Mouse (Mus musculus): ENCODE data around the gene Asb18. TPM values are rescaled to one million over a fixed set of nuclear protein-coding genes. Genes with fewer than 3 reads are reported as not detected.

Gene Asb18
- polyA plus RNA-seq, 1 experiment: not detected

DNA sequence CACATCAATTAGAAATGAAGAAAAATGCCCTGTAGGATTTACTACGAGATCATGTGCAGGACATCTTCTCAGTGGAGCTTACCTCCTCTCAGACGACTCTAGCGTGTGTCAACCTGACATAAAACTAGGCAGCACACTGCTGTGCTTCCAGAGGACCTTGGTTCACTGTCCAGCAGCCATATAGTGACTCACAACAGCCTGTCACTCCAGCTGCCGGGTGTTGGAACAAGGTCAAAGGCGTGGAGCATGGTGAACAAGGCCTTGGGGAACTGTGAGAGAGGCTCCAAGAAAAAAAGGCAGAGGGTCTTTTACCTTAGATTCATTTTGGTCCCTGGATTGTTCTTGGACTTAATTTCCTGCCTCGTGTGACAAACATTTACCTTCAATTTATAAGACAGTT, 3.6 kb upstream of the Asb18 start:
- no peak overlapping the region for H3K27ac ChIP-seq (ENCODE audit: insufficient read depth, low read depth, low read length)
- H3K4me1 ChIP-seq (ENCODE audit: control insufficient read depth, insufficient read depth, low read length): no peaks in the 10 kb centered on the region
- TF ChIP-seq POLR2A (IDR thresholded peaks at IDR 0.05; ENCODE audit: insufficient read depth, low read depth, low read length) (no peak), CTCF (IDR thresholded peaks at IDR 0.05; ENCODE audit: insufficient read depth, low read depth, low read length) (no peak)
- H3K4me3 ChIP-seq (ENCODE audit: insufficient read depth, low read depth, low read length): no peak overlapping the region
- WGBS: 81% methylated on average over 6 of the region's 6 CpGs

DNA sequence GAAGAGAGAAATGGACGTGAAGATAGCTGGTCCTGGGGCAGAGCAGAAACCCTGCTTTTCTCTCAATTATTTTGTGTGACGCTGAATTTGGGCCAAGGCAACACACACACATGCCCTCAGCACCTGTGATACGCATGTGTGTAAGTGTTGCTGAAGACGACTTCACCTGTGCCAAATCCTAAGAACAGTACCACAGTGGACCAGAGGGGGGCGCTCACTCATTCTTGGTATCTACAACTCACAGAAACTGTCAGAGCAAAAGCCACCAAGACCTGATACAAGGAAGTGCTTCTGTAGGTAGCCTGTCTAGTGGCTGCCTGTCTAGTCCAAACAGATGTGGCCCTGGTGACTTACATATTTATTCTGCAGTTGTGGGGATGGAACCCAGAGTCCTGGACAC, 1.2 kb downstream of the Asb18 start:
- 90% methylated on average over 5 of the region's 5 CpGs for whole genome bisulfite sequencing
- H3K4me3 ChIP-seq (ENCODE audit: insufficient read depth, low read depth, low read length): no peak overlapping the region
- no peaks in the 10 kb centered on the region for H3K4me1 ChIP-seq (ENCODE audit: control insufficient read depth, insufficient read depth, low read length)
- no peak for TF ChIP-seq POLR2A (IDR thresholded peaks at IDR 0.05; ENCODE audit: insufficient read depth, low read depth, low read length)
- TF ChIP-seq CTCF (IDR thresholded peaks at IDR 0.05; ENCODE audit: insufficient read depth, low read depth, low read length): no peak
- H3K27ac ChIP-seq (ENCODE audit: insufficient read depth, low read depth, low read length): no peak overlapping the region

DNA sequence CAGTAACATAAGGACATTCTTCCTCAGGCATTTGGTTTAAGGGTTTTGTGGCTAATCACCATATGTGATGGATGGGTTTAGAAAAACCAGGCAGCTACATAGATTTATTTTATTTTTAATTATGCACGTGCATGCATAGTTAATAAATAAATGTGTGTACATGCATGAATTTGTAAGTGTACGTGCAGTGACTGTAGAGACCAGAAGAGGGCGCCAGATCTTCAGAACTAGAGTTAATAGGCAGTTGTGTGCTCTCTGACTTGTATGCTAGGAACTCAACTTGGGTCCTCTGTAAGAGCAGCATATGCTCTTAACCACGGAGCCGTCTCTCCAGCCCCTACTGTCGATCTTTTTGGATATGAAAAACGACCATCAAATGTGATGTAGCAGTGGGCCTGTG, 1.6 kb downstream of the Asb18 start:
- Histone ChIP-seq H3K4me1 (ENCODE audit: control insufficient read depth, insufficient read depth, low read length) (no peaks in the 10 kb centered on the region), H3K4me3 (ENCODE audit: insufficient read depth, low read depth, low read length) (no peak overlapping the region), H3K27ac (ENCODE audit: insufficient read depth, low read depth, low read length) (no peak overlapping the region)
- WGBS: 70% methylated on average over 7 of the region's 7 CpGs
- TF ChIP-seq POLR2A (IDR thresholded peaks at IDR 0.05; ENCODE audit: insufficient read depth, low read depth, low read length): no peak
- TF ChIP-seq CTCF (IDR thresholded peaks at IDR 0.05; ENCODE audit: insufficient read depth, low read depth, low read length): no peak

DNA sequence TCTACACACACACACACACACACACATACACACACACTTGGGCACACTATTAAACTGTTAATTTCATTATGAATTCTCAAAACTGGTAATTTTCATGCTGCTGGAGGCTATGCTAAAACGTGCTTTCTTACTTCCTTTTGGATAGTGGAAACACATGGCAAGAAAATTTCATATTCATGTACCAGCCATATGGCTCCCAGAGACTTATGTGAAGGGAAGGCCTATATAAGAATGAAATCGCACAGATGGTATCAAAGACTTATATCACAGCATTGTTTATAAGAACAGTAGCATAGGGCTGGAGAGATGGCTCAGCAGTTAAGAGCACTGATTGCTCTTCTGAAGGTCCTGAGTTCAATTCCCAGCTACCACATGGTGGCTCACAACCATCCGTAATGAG, 2.3 kb downstream of the Asb18 start:
- WGBS: 89% methylated on average over 3 of the region's 3 CpGs
- Histone ChIP-seq H3K27ac (ENCODE audit: insufficient read depth, low read depth, low read length) (no peak overlapping the region), H3K4me3 (ENCODE audit: insufficient read depth, low read depth, low read length) (no peak overlapping the region), H3K4me1 (ENCODE audit: control insufficient read depth, insufficient read depth, low read length) (peaks cover 3% of the 10 kb centered on the region; the same call in 1 of the 2 replicates)
- no peak for TF ChIP-seq POLR2A (IDR thresholded peaks at IDR 0.05; ENCODE audit: insufficient read depth, low read depth, low read length)
- no peak for TF ChIP-seq CTCF (IDR thresholded peaks at IDR 0.05; ENCODE audit: insufficient read depth, low read depth, low read length)

DNA sequence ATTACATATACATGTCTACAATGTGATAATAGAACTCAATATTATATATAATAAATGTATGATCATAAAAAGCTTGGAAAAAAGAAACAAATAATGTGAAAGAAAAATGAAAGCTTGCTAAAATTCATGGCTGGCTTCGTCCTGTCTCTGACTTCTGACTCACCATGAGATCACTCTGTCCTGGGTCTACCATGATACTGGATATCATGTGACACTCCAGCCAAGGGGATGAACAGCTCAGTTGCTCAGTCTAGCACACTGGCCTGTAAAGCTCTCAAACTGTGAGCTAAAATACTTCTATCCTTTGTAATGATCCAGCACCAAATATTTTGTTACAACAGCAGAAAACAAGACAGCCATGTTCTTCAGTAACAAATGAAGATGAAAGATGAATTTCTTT, 4.4 kb downstream of the Asb18 start:
- peaks cover 10% of the 10 kb centered on the region for H3K4me1 ChIP-seq (ENCODE audit: control insufficient read depth, insufficient read depth, low read length)
- WGBS: 96% methylated on average over 1 of the region's 1 CpGs
- no peak overlapping the region for H3K4me3 ChIP-seq (ENCODE audit: insufficient read depth, low read depth, low read length)
- TF ChIP-seq POLR2A (IDR thresholded peaks at IDR 0.05; ENCODE audit: insufficient read depth, low read depth, low read length) (no peak), CTCF (IDR thresholded peaks at IDR 0.05; ENCODE audit: insufficient read depth, low read depth, low read length) (no peak)
- H3K27ac ChIP-seq (ENCODE audit: insufficient read depth, low read depth, low read length): no peak overlapping the region

DNA sequence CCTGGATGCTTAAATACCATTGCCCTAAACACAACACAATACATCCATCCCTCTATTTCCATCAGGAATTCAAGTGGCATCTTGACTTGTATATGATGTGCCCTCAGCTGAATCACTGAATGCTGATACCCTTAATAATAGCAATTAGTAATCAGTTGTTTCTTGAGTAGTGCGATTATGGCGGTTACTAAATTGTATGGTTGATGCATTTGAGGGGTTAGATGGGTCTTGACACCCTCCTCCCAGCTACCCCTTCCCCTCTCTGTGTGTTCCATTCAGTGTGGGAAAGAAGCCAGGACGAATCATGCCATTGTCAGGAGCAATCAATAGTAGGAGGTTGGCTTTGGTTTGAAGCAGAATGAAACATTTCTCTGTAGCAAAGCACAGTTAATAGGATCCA, 5.3 kb downstream of the Asb18 start:
- TF ChIP-seq CTCF (IDR thresholded peaks at IDR 0.05; ENCODE audit: insufficient read depth, low read depth, low read length): no peak
- TF ChIP-seq POLR2A (IDR thresholded peaks at IDR 0.05; ENCODE audit: insufficient read depth, low read depth, low read length): no peak
- WGBS: 61% methylated on average over 3 of the region's 3 CpGs
- Histone ChIP-seq H3K4me1 (ENCODE audit: control insufficient read depth, insufficient read depth, low read length) (peaks cover 10% of the 10 kb centered on the region), H3K4me3 (ENCODE audit: insufficient read depth, low read depth, low read length) (no peak overlapping the region), H3K27ac (ENCODE audit: insufficient read depth, low read depth, low read length) (no peak overlapping the region)

DNA sequence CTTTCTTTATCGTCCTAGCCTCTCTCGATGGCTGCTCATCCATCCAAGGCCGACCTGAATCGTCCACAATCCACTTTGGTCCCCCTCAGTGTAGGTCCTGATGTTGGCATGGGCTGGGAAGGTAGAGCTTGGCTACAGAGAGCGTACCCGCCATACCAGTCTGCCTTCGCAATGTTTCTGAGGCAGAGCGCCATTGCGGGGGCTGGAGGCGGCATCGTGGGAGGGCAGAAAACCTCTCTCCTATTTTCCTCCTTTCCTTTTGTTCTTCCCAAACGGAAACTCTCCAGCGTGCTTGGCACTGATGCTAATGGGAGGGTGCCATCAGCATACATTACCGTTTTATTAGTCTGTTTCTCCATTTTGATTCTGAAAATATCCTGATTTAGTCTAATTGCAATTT, 7.8 kb downstream of the Asb18 start:
- Histone ChIP-seq H3K4me1 (ENCODE audit: control insufficient read depth, insufficient read depth, low read length) (peaks cover 10% of the 10 kb centered on the region), H3K4me3 (ENCODE audit: insufficient read depth, low read depth, low read length) (peak overlapping the region; percentile 33), H3K27ac (ENCODE audit: insufficient read depth, low read depth, low read length) (peak overlapping the region; percentile 32; the same call in 1 of the 2 replicates)
- WGBS: 33% methylated on average over 14 of the region's 14 CpGs
- TF ChIP-seq CTCF (IDR thresholded peaks at IDR 0.05; ENCODE audit: insufficient read depth, low read depth, low read length) (no peak), POLR2A (IDR thresholded peaks at IDR 0.05; ENCODE audit: insufficient read depth, low read depth, low read length) (no peak)

DNA sequence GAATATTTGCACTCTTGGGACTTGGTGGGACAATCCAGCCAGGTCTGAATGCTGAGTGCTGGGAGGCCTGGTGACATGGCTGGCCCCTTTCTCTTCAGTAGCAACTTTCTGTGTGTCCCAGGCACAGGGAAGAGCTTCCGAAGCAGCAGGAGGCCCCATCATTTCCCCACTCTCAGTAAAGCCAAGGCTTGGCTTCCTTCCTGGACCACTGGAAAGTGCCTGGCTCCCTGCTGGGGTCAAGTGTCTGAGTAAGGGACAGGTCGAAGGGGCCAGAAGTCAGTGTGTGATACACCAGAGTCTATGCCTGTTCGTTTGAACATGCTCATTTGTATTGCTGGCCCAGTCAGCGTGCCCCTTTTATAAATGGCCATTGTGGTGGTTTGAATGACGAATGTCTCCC, 13.5 kb downstream of the Asb18 start:
- peaks cover 4% of the 10 kb centered on the region; the same call in 1 of the 2 replicates for H3K4me1 ChIP-seq (ENCODE audit: control insufficient read depth, insufficient read depth, low read length)
- 71% methylated on average over 5 of the region's 5 CpGs for WGBS
- no peak overlapping the region for H3K27ac ChIP-seq (ENCODE audit: insufficient read depth, low read depth, low read length)
- no peak overlapping the region for H3K4me3 ChIP-seq (ENCODE audit: insufficient read depth, low read depth, low read length)
- TF ChIP-seq POLR2A (IDR thresholded peaks at IDR 0.05; ENCODE audit: insufficient read depth, low read depth, low read length): no peak
- TF ChIP-seq CTCF (IDR thresholded peaks at IDR 0.05; ENCODE audit: insufficient read depth, low read depth, low read length): no peak

DNA sequence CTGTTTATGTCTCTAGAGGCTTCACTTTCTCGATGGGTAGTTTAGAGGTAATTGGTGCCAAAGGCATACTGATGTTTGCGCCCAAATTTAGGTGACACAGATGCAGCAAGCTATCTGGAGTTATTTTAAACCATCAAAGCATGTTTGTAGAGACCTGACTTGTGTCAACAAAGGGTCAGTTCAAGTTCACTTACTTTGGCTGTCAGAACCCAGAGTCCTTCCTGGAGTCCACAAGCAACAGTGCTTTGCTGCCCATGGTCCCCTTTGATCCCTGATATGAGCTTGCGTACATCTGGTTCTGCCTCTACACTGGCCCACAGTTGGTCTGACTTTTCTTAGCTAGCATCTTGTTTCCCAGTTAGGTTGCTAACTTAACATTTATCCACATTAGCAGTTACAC, 14.6 kb downstream of the Asb18 start:
- no peak overlapping the region for H3K27ac ChIP-seq (ENCODE audit: insufficient read depth, low read depth, low read length)
- H3K4me3 ChIP-seq (ENCODE audit: insufficient read depth, low read depth, low read length): no peak overlapping the region
- TF ChIP-seq CTCF (IDR thresholded peaks at IDR 0.05; ENCODE audit: insufficient read depth, low read depth, low read length) (no peak), POLR2A (IDR thresholded peaks at IDR 0.05; ENCODE audit: insufficient read depth, low read depth, low read length) (no peak)
- H3K4me1 ChIP-seq (ENCODE audit: control insufficient read depth, insufficient read depth, low read length): peaks cover 4% of the 10 kb centered on the region; the same call in 1 of the 2 replicates
- WGBS: 86% methylated on average over 3 of the region's 3 CpGs

DNA sequence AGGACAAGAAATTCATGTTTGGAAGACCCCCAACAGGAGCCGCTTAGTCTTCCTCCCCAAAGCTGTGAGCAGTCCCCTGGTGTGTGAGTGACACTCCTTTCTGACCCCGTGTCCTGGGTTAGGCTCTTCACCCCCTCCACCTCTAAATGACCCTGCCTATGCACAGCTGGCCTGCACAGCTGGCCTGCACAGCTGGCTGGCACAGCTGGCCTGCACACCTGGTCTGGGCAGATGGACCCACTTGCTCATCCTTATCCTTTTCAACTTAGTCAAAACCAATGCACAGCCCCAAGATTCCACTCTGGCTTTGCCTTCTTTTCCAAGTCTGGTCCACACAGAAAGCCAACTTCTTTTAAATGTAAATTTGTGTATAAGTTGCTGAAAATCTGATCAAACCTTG, 15.8 kb downstream of the Asb18 start:
- no peak for TF ChIP-seq POLR2A (IDR thresholded peaks at IDR 0.05; ENCODE audit: insufficient read depth, low read depth, low read length)
- TF ChIP-seq CTCF (IDR thresholded peaks at IDR 0.05; ENCODE audit: insufficient read depth, low read depth, low read length): no peak
- Histone ChIP-seq H3K27ac (ENCODE audit: insufficient read depth, low read depth, low read length) (no peak overlapping the region), H3K4me1 (ENCODE audit: control insufficient read depth, insufficient read depth, low read length) (peaks cover 4% of the 10 kb centered on the region; the same call in 1 of the 2 replicates), H3K4me3 (ENCODE audit: insufficient read depth, low read depth, low read length) (no peak overlapping the region)
- WGBS: 88% methylated on average over 2 of the region's 2 CpGs

Data from olfactory bulb, adult 2 months (tissue).